Mouse (Mus musculus): ENCODE results near the gene Cacng7.

GRCm38 (mm10) chr7:3317704-3318103 is 15.1 kb upstream of the Cacng7 start:
- no peak for TF ChIP-seq TCF12 (IDR thresholded peaks at IDR 0.05; ENCODE audit: low read depth, low read length)
- no peak for TF ChIP-seq MAX (IDR thresholded peaks at IDR 0.05; ENCODE audit: low read length)
- TF ChIP-seq USF2 (IDR thresholded peaks at IDR 0.05; ENCODE audit: borderline replicate concordance in 1 of 2, insufficient read depth in 1 of 2, low read depth in 1 of 2, low read length in 2 of 2): no peak

Data from MEL (cell line).